Mouse (Mus musculus) limb, embryonic 15.5 days (tissue): Measurements from ENCODE around the gene Muc15. TPM values are rescaled to one million over a fixed set of nuclear protein-coding genes. Genes with fewer than 3 reads are reported as not detected.

Source experiments
- ATAC-seq: fragments of 200-750 bp; cut with Nextera tagmentation; 2 replicates; pipeline ENCODE4 v1.8.0; 2017; ENCODE audit warnings: low read depth, moderate TSS enrichment; ENCODE audit not compliant: insufficient number of reproducible peaks, low FRiP score, low TSS enrichment
- H3K27ac ChIP-seq: fragments of 300-500 bp; sonication (generic); 2 replicates; pipeline ENCODE4 v1.5.1; 2015; ENCODE audit warnings: moderate library complexity, mild to moderate bottlenecking, inconsistent platforms
- H3K27me3 ChIP-seq: fragments of 300-500 bp; sonication (generic); 2 replicates; pipeline ENCODE4 v1.6.1; 2015; ENCODE audit warnings: inconsistent platforms
- H3K36me3 ChIP-seq: fragments of 300-500 bp; sonication (generic); 2 replicates; pipeline ENCODE4 v1.6.1; 2015; ENCODE audit warnings: inconsistent platforms
- H3K4me1 ChIP-seq: fragments of 300-500 bp; sonication (generic); 2 replicates; pipeline ENCODE4 v1.6.1; 2015; ENCODE audit warnings: inconsistent platforms
- H3K4me2 ChIP-seq: fragments of 300-500 bp; sonication (generic); 2 replicates; pipeline ENCODE4 v1.6.1; 2015; ENCODE audit warnings: mild to moderate bottlenecking, inconsistent platforms
- H3K4me3 ChIP-seq: fragments of 300-500 bp; sonication (generic); 2 replicates; pipeline ENCODE4 v1.5.1; 2015; ENCODE audit warnings: mild to moderate bottlenecking, inconsistent platforms
- H3K9ac ChIP-seq: fragments of 300-500 bp; sonication (generic); 2 replicates; pipeline ENCODE4 v1.6.1; 2015; ENCODE audit warnings: inconsistent platforms
- H3K9me3 ChIP-seq: fragments of 300-500 bp; sonication (generic); 2 replicates; pipeline ENCODE4 v1.6.1; 2016; ENCODE audit warnings: inconsistent platforms
- WGBS: fragments of 180-500 bp; shearing (Covaris S2); methylation state at CpG from one replicate; pipeline ENCODE4 v1.1.7; 2015; 5-methylcytosine and 5-hydroxymethylcytosine counted together
- polyA plus RNA-seq: library from polyadenylated mRNA; unstranded; fragments of >200 nt; fragmentation: Nextera tagmentation; extraction: Ambion mirVana; gene quantifications from 2 replicates; pipeline ENCODE4 v1.2.1, GENCODE M21; 2015

The Muc15 gene
- polyA plus RNA-seq, result 12.8 and 13.3 TPM in 2 replicates

DNA sequence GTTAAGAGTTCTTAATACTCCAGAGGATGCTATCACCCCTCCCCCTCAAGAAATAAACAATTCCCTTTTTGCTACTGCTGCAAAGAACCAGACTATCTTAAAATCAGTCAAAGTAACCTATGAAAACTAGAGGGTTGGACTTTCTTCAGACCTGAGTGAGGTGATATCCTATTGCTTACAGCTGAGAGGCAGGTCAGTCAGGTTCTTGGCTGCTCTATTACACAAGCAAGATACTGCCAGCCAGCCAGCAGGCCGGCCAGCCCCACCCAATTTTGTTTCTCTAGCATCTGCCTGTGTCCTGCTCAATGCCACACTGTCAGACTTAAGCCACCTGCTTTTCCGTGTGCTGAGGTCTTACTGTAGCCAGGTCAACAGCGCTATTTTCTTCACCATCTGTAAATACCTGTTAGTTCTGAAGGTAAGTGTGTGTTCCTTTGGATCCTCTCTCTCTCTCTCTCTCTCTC, at the start of gene Muc15:
Gene Muc15 (plus strand): TSS at position 51 of the 464 bp plus-strand sequence.
- H3K9me3 ChIP-seq, result no peaks in the 10 kb centered on the region
- H3K4me2 ChIP-seq, result no peak within 1 kb of the TSS
- no peaks in the 10 kb centered on the region for H3K27me3 ChIP-seq
- H3K27ac ChIP-seq, result no peak within 1 kb of the TSS
- no peak within 1 kb of the TSS for H3K9ac ChIP-seq
- no peak for ATAC-seq
- H3K36me3 ChIP-seq, result no peaks in the 10 kb centered on the region
- no peaks in the 10 kb centered on the region for H3K4me1 ChIP-seq
- 44% methylated on average over 3 of the region's 3 CpGs for WGBS
- H3K4me3 ChIP-seq, result no peak within 1 kb of the TSS

DNA sequence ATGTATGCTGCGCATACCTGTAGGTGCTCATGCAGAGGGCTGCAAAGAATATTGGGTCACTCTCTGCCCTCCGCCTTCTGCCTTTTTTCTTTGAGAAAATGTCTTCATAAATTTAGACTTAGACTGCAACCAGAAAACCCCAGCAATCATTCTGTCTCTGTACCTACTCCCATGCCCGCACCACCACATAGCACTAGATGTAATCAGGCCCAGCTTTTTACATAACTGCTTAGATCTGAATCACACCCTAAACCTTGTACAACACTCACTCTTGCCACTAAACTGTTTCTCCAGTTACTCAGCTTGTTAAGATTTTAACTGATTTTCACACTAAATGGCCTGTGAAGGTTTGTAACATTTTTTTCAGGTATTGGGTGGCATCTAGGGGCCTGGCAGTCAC, 11.7 kb upstream of the Muc15 start:
- Histone ChIP-seq H3K27me3 (no peaks in the 10 kb centered on the region), H3K36me3 (no peaks in the 10 kb centered on the region), H3K27ac (no peak overlapping the region), H3K4me2 (no peak overlapping the region), H3K9ac (no peak overlapping the region), H3K4me3 (no peak overlapping the region), H3K9me3 (no peaks in the 10 kb centered on the region), H3K4me1 (no peaks in the 10 kb centered on the region)
- ATAC-seq, result no peak
- WGBS, result 82% methylated on average over 3 of the region's 3 CpGs

- no peaks in the 10 kb centered on the region for H3K4me1 ChIP-seq
- no peaks in the 10 kb centered on the region for H3K27me3 ChIP-seq
- no peaks in the 10 kb centered on the region for H3K36me3 ChIP-seq
- H3K9me3 ChIP-seq, result no peaks in the 10 kb centered on the region
- no peak overlapping the region for H3K27ac ChIP-seq
- H3K4me2 ChIP-seq, result no peak overlapping the region
- 64% methylated on average over 10 of the region's 10 CpGs for WGBS
- no peak overlapping the region for H3K4me3 ChIP-seq
- H3K9ac ChIP-seq, result no peak overlapping the region
- ATAC-seq, result no peak
These were observed 11.0 kb upstream of the Muc15 start for GRCm38 (mm10) chr2:110710055-110710720.

GRCm38 (mm10) chr2:110719051-110719450, 2.1 kb upstream of the Muc15 start:
- Histone ChIP-seq H3K36me3 (no peaks in the 10 kb centered on the region), H3K9ac (no peak overlapping the region), H3K27me3 (no peaks in the 10 kb centered on the region), H3K4me2 (no peak overlapping the region), H3K4me1 (no peaks in the 10 kb centered on the region), H3K27ac (no peak overlapping the region), H3K9me3 (no peaks in the 10 kb centered on the region), H3K4me3 (no peak overlapping the region)
- ATAC-seq, result no peak

DNA sequence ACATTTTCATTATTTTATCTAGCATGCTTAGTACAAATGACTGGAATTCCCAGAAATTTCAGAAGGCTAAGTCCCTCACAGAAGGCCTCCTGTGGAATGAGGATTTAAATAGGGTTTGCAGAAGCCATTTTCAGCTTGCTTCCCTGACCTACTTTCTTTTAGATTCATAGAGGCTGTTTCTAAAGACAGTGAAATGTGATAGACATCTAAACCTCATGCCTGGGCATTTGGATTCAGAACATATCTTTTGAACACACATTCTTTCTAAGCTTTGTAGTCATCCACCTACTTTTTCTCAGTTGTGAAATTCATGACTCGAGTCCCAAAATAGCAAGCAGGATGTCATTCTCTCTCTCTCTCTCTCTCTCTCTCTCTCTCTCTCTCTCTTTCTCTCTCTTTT, 1.1 kb downstream of the Muc15 start:
- no peaks in the 10 kb centered on the region for H3K4me1 ChIP-seq
- H3K4me2 ChIP-seq, result no peak overlapping the region
- 86% methylated on average over 1 of the region's 1 CpGs for WGBS
- no peak for ATAC-seq
- no peak overlapping the region for H3K4me3 ChIP-seq
- no peaks in the 10 kb centered on the region for H3K9me3 ChIP-seq
- H3K36me3 ChIP-seq, result no peaks in the 10 kb centered on the region
- H3K9ac ChIP-seq, result no peak overlapping the region
- H3K27ac ChIP-seq, result no peak overlapping the region
- H3K27me3 ChIP-seq, result no peaks in the 10 kb centered on the region

DNA sequence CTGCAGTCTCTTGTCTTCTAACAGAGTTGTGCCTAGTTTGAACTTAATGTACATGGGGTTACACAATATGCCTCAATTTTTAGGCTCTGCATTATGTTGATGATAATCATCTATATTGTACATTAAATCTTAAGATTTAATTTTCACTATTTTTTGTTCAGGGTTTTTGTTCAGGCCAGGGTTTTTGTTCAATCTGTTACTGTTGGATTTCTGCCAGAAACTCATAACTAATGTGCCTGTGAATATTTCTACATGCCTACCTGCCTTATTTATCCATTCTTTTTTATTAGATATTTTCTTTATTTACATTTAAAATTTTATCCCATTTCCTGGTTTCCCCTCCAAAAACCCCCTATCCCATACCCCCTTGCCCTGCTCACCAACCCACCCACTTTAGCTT, 5.0 kb downstream of the Muc15 start:
- Histone ChIP-seq H3K9me3 (no peaks in the 10 kb centered on the region), H3K9ac (no peak overlapping the region), H3K36me3 (no peaks in the 10 kb centered on the region), H3K4me3 (no peak overlapping the region), H3K4me1 (no peaks in the 10 kb centered on the region), H3K27me3 (no peaks in the 10 kb centered on the region), H3K4me2 (no peak overlapping the region), H3K27ac (no peak overlapping the region)
- no peak for ATAC-seq

- Histone ChIP-seq H3K9me3 (no peaks in the 10 kb centered on the region), H3K9ac (no peak overlapping the region), H3K4me1 (no peaks in the 10 kb centered on the region), H3K27me3 (no peaks in the 10 kb centered on the region), H3K36me3 (no peaks in the 10 kb centered on the region), H3K4me3 (no peak overlapping the region), H3K27ac (no peak overlapping the region), H3K4me2 (no peak overlapping the region)
- 78% methylated on average over 4 of the region's 4 CpGs for WGBS
- no peak for ATAC-seq
These were observed 16.1 kb downstream of the Muc15 start for GRCm38 (mm10) chr2:110737236-110737635.

DNA sequence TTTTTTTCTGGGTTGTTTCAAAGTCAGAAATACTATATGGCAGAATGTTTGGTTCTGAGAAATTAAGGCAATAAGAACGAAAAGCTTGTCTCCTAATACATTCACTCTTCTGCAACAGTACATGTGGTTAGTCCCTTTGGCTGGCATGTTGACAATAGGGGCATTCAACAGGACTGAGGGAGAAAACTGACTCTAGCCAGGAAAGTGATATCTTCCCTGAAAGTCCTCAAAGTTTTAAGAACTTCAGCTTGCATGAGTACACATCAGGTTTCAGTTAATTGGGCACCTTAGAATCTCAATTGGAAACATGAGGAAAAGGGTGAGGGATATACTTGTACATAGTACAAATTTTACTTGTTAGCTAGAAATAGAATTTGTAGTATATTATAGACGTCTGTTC, 16.8 kb downstream of the Muc15 start:
- Histone ChIP-seq H3K9me3 (no peaks in the 10 kb centered on the region), H3K4me2 (no peak overlapping the region), H3K4me3 (no peak overlapping the region), H3K27ac (no peak overlapping the region), H3K36me3 (no peaks in the 10 kb centered on the region), H3K27me3 (no peaks in the 10 kb centered on the region), H3K4me1 (no peaks in the 10 kb centered on the region), H3K9ac (no peak overlapping the region)
- no peak for ATAC-seq
- 61% methylated on average over 2 of the region's 2 CpGs for WGBS

DNA sequence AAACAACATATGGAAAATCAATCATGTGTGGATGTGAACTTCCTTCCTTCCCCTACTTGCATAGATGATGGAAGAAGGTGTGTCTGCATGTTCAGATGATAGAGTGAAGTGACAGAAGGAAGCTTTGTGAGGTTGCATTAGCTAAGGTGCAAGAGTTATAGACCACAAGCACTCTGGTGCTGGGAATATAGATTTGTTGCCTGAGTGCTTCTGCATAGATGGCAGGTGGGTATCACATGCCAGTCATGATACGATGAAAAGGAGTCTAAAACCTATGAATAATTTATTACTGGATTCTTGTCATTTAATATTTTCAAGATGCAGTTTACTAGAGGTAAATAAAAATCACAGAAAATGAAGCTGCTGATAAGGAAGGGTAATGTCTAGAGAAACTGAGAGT, 18.6 kb downstream of the Muc15 start:
- Histone ChIP-seq H3K4me3 (no peak overlapping the region), H3K27me3 (no peaks in the 10 kb centered on the region), H3K9me3 (no peaks in the 10 kb centered on the region), H3K9ac (no peak overlapping the region), H3K4me1 (no peaks in the 10 kb centered on the region), H3K27ac (no peak overlapping the region), H3K36me3 (no peaks in the 10 kb centered on the region), H3K4me2 (no peak overlapping the region)
- 69% methylated on average over 1 of the region's 1 CpGs for WGBS
- no peak for ATAC-seq

- Histone ChIP-seq H3K4me3 (no peak overlapping the region), H3K27me3 (no peaks in the 10 kb centered on the region), H3K4me1 (no peaks in the 10 kb centered on the region), H3K9me3 (no peaks in the 10 kb centered on the region), H3K9ac (no peak overlapping the region), H3K36me3 (no peaks in the 10 kb centered on the region), H3K4me2 (no peak overlapping the region), H3K27ac (no peak overlapping the region)
- WGBS, result 62% methylated on average over 1 of the region's 1 CpGs
- ATAC-seq, result no peak
These were observed 19.4 kb downstream of the Muc15 start for GRCm38 (mm10) chr2:110740493-110740892.

DNA sequence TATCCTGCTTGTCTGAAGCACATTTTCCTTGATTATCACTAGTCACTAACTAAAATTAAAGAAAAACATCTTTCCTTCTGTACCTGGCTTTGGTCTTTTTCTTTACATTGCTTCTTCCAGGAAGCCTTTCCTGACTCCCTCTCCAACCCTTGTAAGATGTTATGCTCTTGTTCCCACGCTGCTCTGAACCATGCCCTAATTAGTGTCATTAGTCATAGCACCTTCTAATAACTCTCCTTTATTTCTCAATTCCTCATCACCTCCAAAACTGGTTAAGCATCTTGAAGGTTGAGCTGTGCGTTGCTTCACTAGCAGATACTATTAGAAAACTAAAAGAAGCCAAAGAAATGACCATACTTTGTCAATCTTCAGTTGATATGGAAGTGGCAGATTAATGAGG, 36.4 kb downstream of the Muc15 start:
- Histone ChIP-seq H3K4me3 (no peak overlapping the region), H3K36me3 (no peaks in the 10 kb centered on the region), H3K4me2 (no peak overlapping the region), H3K27ac (no peak overlapping the region), H3K4me1 (no peaks in the 10 kb centered on the region), H3K27me3 (no peaks in the 10 kb centered on the region), H3K9me3 (no peaks in the 10 kb centered on the region), H3K9ac (no peak overlapping the region)
- WGBS, result 71% methylated on average over 2 of the region's 2 CpGs
- no peak for ATAC-seq

DNA sequence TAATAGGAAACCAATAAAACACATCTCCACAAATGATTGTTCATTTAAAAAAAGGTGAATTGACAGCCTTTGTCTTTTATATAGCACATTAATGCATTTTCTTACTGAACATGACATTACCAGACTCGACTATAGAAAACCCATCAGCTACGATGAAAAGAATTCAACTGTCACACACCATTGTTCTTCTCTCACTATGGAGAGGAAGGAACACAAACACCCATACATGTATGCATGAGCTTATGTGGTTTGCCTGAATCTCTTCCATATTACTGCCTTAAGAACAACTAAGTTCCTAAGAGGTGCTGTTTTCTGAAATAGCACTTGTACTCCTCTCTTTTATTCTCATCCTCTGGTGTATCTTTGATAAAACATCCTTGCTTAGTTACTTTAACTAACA, 38.3 kb downstream of the Muc15 start:
- no peak for ATAC-seq
- 90% methylated on average over 2 of the region's 2 CpGs for WGBS
- Histone ChIP-seq H3K27me3 (no peaks in the 10 kb centered on the region), H3K4me3 (no peak overlapping the region), H3K27ac (no peak overlapping the region), H3K9me3 (no peaks in the 10 kb centered on the region), H3K9ac (no peak overlapping the region), H3K36me3 (no peaks in the 10 kb centered on the region), H3K4me2 (no peak overlapping the region), H3K4me1 (no peaks in the 10 kb centered on the region)

DNA sequence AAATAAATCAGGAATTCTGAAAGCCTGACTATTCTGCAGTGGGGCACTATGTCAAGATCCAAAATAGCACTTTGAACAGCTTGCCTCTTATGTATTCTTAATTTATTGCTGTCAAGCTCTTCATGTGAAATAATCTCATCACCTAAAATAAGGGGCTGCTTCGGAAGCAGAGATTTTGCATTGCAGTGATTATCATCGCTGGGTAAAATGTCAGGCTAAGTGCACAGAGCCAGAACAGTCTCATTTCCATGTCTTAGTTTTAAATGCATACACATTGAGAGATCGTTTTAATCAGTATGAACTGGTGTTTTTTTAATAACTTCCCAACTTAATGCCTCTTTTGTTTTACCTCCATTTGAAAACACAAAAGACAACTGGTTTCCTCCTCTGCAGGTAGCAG, 66.3 kb downstream of the Muc15 start:
- Histone ChIP-seq H3K9me3 (no peaks in the 10 kb centered on the region), H3K27me3 (no peaks in the 10 kb centered on the region)
- WGBS, result 82% methylated on average over 3 of the region's 3 CpGs

More for the DNA sequence above, 66.3 kb downstream of the Muc15 start:
- no peak overlapping the region for H3K4me2 ChIP-seq
- no peaks in the 10 kb centered on the region for H3K4me1 ChIP-seq
- H3K9ac ChIP-seq, result no peak overlapping the region
- no peaks in the 10 kb centered on the region for H3K36me3 ChIP-seq
- H3K27ac ChIP-seq, result no peak overlapping the region
- no peak for ATAC-seq
- H3K4me3 ChIP-seq, result no peak overlapping the region
